21 mouse cellular contexts compared by ENCODE assay signal in the genomic region with DNA sequence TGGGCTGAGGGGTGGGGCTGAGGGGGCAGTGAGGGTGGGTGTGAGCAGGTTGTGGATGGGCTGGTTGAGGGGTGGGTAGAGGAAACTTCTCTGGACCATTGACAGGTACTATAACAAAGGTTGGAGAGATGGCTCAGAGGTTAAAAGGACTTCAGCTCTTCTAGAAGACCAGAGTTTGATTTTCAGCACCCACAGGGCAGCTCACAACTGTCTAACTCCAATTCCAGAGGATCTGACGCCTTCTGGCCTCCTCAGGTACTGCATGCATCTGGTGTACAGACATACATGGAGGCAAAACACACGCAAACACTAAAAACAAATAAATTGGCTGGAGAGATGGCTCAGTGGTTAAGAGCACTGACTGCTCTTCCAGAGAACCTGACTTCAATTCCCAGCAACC. TPM values are rescaled to one million over a fixed set of nuclear protein-coding genes. Genes with fewer than 3 reads are reported as not detected.
DNase-seq lines count a peak whose midpoint lies in the region; ATAC-seq and TF ChIP-seq lines count a peak whose summit lies in the region.
"Had no signal": no experiment of that assay in that cellular context is flagged by ENCODE, and none has a peak within 500 bp of the region (broad histone marks: within the 10 kb centered on the region; RNA-seq: fewer than 3 reads in every experiment).

No protein-coding gene starts in this region.

- no peak for TF ChIP-seq POLR2A in kidney, adult 2 months (IDR thresholded peaks at IDR 0.05; ENCODE audit: low read depth, low read length)
- TF ChIP-seq POLR2A in thymus, adult 2 months (IDR thresholded peaks at IDR 0.05; ENCODE audit: control insufficient read depth, extremely low read depth, insufficient read depth, low read length, poor library complexity) = no peak

- no peak overlapping the region for H3K9ac ChIP-seq in kidney, postnatal 0 days (ENCODE audit: low read depth, low read length)
- H3K9ac ChIP-seq: embryonic facial prominence, embryonic 15.5 days; hindbrain, embryonic 15.5 days; liver, embryonic 13.5 days had no signal

- ATAC-seq in kidney, postnatal 0 days (replicated peaks; ENCODE audit: low FRiP score, low read depth) = no peak

- DNase-seq in kidney, postnatal 0 days (ENCODE audit: low spot score) = no peak
- DNase-seq in kidney, adult 2 months = no peak
- DNase-seq in thymus, postnatal 4 days = peak; percentile 12
- no peak for DNase-seq in thymus, adult 2 months
- peak; percentile 52 for DNase-seq in ZHBTc4 (ENCODE audit: low read depth, low spot score)
- no peak for DNase-seq in urinary bladder, postnatal 36 days (ENCODE audit: low spot score in 2 of 2)
- DNase-seq in c-Kit-positive CD71-positive TER-119-positive erythroid progenitor cells, embryonic 14.5 days (ENCODE audit: low spot score) = no peak
- DNase-seq: adrenal gland, adult 2 months; cerebellum, adult 11 months; cerebellum, postnatal 14 days; embryo, embryonic 11 days; gastrocnemius, postnatal 25 days; heart, postnatal 36 days; kidney, adult 9 months; liver, embryonic 13.5 days; right cerebral cortex, postnatal 25 days had no signal

- H3K4me2 ChIP-seq in kidney, postnatal 0 days (ENCODE audit: low read length) = no peak overlapping the region
- H3K4me2 ChIP-seq: embryonic facial prominence, embryonic 15.5 days; hindbrain, embryonic 15.5 days; liver, embryonic 13.5 days had no signal

- H3K27ac ChIP-seq in kidney, postnatal 0 days = no peak overlapping the region
- no peak overlapping the region for H3K27ac ChIP-seq in kidney, adult 2 months (ENCODE audit: insufficient read depth, low read depth, low read length)
- no peak overlapping the region for H3K27ac ChIP-seq in thymus, adult 2 months (ENCODE audit: control insufficient read depth, insufficient read depth, low read length)
- H3K27ac ChIP-seq: embryonic facial prominence, embryonic 15.5 days; forebrain, embryonic 10.5 days; hindbrain, embryonic 15.5 days; limb, embryonic 10.5 days; liver, embryonic 13.5 days; midbrain, embryonic 10.5 days had no signal

- no peaks in the 10 kb centered on the region for H3K36me3 ChIP-seq in kidney, postnatal 0 days (ENCODE audit: insufficient read depth, low read length)
- H3K36me3 ChIP-seq in kidney, adult 2 months (ENCODE audit: control insufficient read depth, insufficient read depth, low read length) = no peaks in the 10 kb centered on the region
- no peaks in the 10 kb centered on the region for H3K36me3 ChIP-seq in thymus, adult 2 months (ENCODE audit: control insufficient read depth, insufficient read depth, low read length)
- H3K36me3 ChIP-seq: embryonic facial prominence, embryonic 15.5 days; forebrain, embryonic 10.5 days; hindbrain, embryonic 15.5 days; limb, embryonic 10.5 days; liver, embryonic 13.5 days; midbrain, embryonic 10.5 days had no signal

- WGBS in kidney, postnatal 0 days = 74% methylated on average over 2 of the region's 2 CpGs
- 81% methylated on average over 2 of the region's 2 CpGs for WGBS in kidney, adult 2 months
- 75% methylated on average over 2 of the region's 2 CpGs for WGBS in thymus, adult 2 months

- no peaks in the 10 kb centered on the region for H3K4me1 ChIP-seq in kidney, postnatal 0 days (replicated peaks; ENCODE audit: insufficient read depth, low read length)
- no peaks in the 10 kb centered on the region for H3K4me1 ChIP-seq in kidney, adult 2 months (ENCODE audit: control insufficient read depth, insufficient read depth, low read length)
- H3K4me1 ChIP-seq in thymus, adult 2 months (replicated peaks; ENCODE audit: control insufficient read depth, insufficient read depth, low read length) = no peaks in the 10 kb centered on the region
- H3K4me1 ChIP-seq: embryonic facial prominence, embryonic 15.5 days; forebrain, embryonic 10.5 days; hindbrain, embryonic 15.5 days; limb, embryonic 10.5 days; liver, embryonic 13.5 days; midbrain, embryonic 10.5 days had no signal

- TF ChIP-seq CTCF in kidney, postnatal 0 days (IDR thresholded peaks at IDR 0.05; ENCODE audit: low read depth) = peak; percentile 17; the same call in 1 of the 2 replicates
- TF ChIP-seq CTCF in kidney, adult 2 months (conservative IDR thresholded peaks at IDR 0.05; ENCODE audit: insufficient read depth, insufficient read length, low read depth, low read length) = no peak
- TF ChIP-seq CTCF in thymus, adult 2 months (IDR thresholded peaks at IDR 0.05; ENCODE audit: borderline replicate concordance, control insufficient read depth, extremely low read depth, insufficient read depth, low read length, poor library complexity) = no peak

- no peaks in the 10 kb centered on the region for H3K9me3 ChIP-seq in kidney, postnatal 0 days (replicated peaks; ENCODE audit: low read length)
- H3K9me3 ChIP-seq: embryonic facial prominence, embryonic 15.5 days; forebrain, embryonic 10.5 days; hindbrain, embryonic 15.5 days; limb, embryonic 10.5 days; liver, embryonic 13.5 days; midbrain, embryonic 10.5 days had no signal

- H3K4me3 ChIP-seq in kidney, postnatal 0 days (replicated peaks; ENCODE audit: low read depth, low read length) = no peak overlapping the region
- no peak overlapping the region for H3K4me3 ChIP-seq in kidney, adult 2 months (ENCODE audit: insufficient read depth, low read depth, low read length)
- no peak overlapping the region for H3K4me3 ChIP-seq in thymus, adult 2 months (ENCODE audit: control insufficient read depth, insufficient read depth, low read length)
- H3K4me3 ChIP-seq: embryonic facial prominence, embryonic 15.5 days; forebrain, embryonic 10.5 days; hindbrain, embryonic 15.5 days; limb, embryonic 10.5 days; liver, embryonic 13.5 days; midbrain, embryonic 10.5 days had no signal

- no peaks in the 10 kb centered on the region for H3K27me3 ChIP-seq in kidney, postnatal 0 days (ENCODE audit: insufficient read depth, low read length)
- no peaks in the 10 kb centered on the region for H3K27me3 ChIP-seq in kidney, adult 2 months (replicated peaks; ENCODE audit: control insufficient read depth, insufficient read depth, low read length)
- H3K27me3 ChIP-seq in thymus, adult 2 months (ENCODE audit: control insufficient read depth, insufficient read depth, low read length) = no peaks in the 10 kb centered on the region
- H3K27me3 ChIP-seq: embryonic facial prominence, embryonic 15.5 days; hindbrain, embryonic 15.5 days; liver, embryonic 13.5 days had no signal

RNA-seq across cellular contexts. Expression of a gene that starts 19.2 kb away (rescaled TPM):
- polyA plus RNA-seq in kidney, postnatal 0 days (2015; fragmentation: Nextera tagmentation; extraction: Ambion mirVana) = 1.7 TPM in 2 replicates
- 0.52 and 0.58 TPM in 2 replicates for polyA plus RNA-seq in kidney, adult 2 months (2012; rRNA removed)
- polyA plus RNA-seq in thymus, adult 2 months (2012; rRNA removed) = 1.8 and 2.2 TPM in 2 replicates

RNA-seq across cellular contexts. Expression of a gene that starts 25.2 kb away (rescaled TPM):
- 14.6 and 16.7 TPM in 2 replicates for polyA plus RNA-seq in kidney, postnatal 0 days (2015; fragmentation: Nextera tagmentation; extraction: Ambion mirVana)
- polyA plus RNA-seq in kidney, adult 2 months (2012; rRNA removed) = 16.5 and 19.1 TPM in 2 replicates
- polyA plus RNA-seq in thymus, adult 2 months (2012; rRNA removed) = 27.2 and 31.2 TPM in 2 replicates

RNA-seq across cellular contexts. Expression of a gene that starts 27.7 kb away (rescaled TPM):
- polyA plus RNA-seq in kidney, postnatal 0 days (2015; fragmentation: Nextera tagmentation; extraction: Ambion mirVana) = 5.2 and 6.3 TPM in 2 replicates
- 7.6 and 12.0 TPM in 2 replicates for polyA plus RNA-seq in kidney, adult 2 months (2012; rRNA removed)
- polyA plus RNA-seq in thymus, adult 2 months (2012; rRNA removed) = 4.4 and 7.1 TPM in 2 replicates

Comparison
In these comparisons a context has a peak if more than half of its experiments do, and no peak if none do; other contexts are left out.
1. DNase-seq: peak in thymus, postnatal 4 days (single experiment) and ZHBTc4 (single experiment); none in kidney, postnatal 0 days (single experiment), kidney, adult 2 months (single experiment), thymus, adult 2 months (single experiment), urinary bladder, postnatal 36 days (0 of 2) and c-Kit-positive CD71-positive TER-119-positive erythroid progenitor cells, embryonic 14.5 days (single experiment).